Mouse (Mus musculus) heart, embryonic 15.5 days (tissue): Measurements from ENCODE around the gene Abo. TPM values are rescaled to one million over a fixed set of nuclear protein-coding genes. Genes with fewer than 3 reads are reported as not detected.
"Not testable (repeated sequence)": the region's sequence is repeated elsewhere in the genome, so short reads cannot be mapped to it uniquely, and the experiment has no call there.

Experiments used
- ATAC-seq: fragments of 200-750 bp; cut with Nextera tagmentation; replicated peaks from 2 replicates; pipeline ENCODE4 v1.8.0; 2017; ENCODE audit warnings: low read depth, moderate TSS enrichment; ENCODE audit not compliant: insufficient number of reproducible peaks, insufficient read depth, low FRiP score
- H3K27ac ChIP-seq: fragments of 300-500 bp; sonication (generic); 2 replicates; pipeline ENCODE4 v1.5.1; 2015; ENCODE audit warnings: mild to moderate bottlenecking, inconsistent platforms
- H3K27me3 ChIP-seq: fragments of 300-500 bp; sonication (generic); 2 replicates; pipeline ENCODE4 v1.6.1; 2015; ENCODE audit warnings: inconsistent platforms
- H3K36me3 ChIP-seq: fragments of 300-500 bp; sonication (generic); 2 replicates; pipeline ENCODE4 v1.6.1; 2015; ENCODE audit warnings: mild to moderate bottlenecking, inconsistent platforms
- H3K4me1 ChIP-seq: fragments of 300-500 bp; sonication (generic); replicated peaks from 2 replicates; pipeline ENCODE4 v1.6.1; 2015; ENCODE audit warnings: inconsistent platforms
- H3K4me2 ChIP-seq: fragments of 300-500 bp; sonication (generic); 2 replicates; pipeline ENCODE4 v1.6.1; 2015; ENCODE audit warnings: inconsistent platforms, mild to moderate bottlenecking, moderate library complexity
- H3K4me3 ChIP-seq: fragments of 300-500 bp; sonication (generic); 2 replicates; pipeline ENCODE4 v1.5.1; 2015; ENCODE audit warnings: mild to moderate bottlenecking, inconsistent platforms
- H3K9ac ChIP-seq: fragments of 300-500 bp; sonication (generic); 2 replicates; pipeline ENCODE4 v1.6.1; 2015; ENCODE audit warnings: mild to moderate bottlenecking, inconsistent platforms
- H3K9me3 ChIP-seq: fragments of 300-500 bp; sonication (generic); replicated peaks from 2 replicates; pipeline ENCODE4 v1.6.1; 2016; ENCODE audit warnings: inconsistent platforms
- WGBS: fragments of 180-500 bp; shearing (Covaris S2); methylation state at CpG from one replicate; pipeline ENCODE4 v1.1.7; 2015; ENCODE audit warnings: mixed read lengths; 5-methylcytosine and 5-hydroxymethylcytosine counted together
- polyA plus RNA-seq: library from polyadenylated mRNA; unstranded; fragments of >200 nt; fragmentation: Nextera tagmentation; extraction: Ambion mirVana; gene quantifications from 2 replicates; pipeline ENCODE4 v1.2.1, GENCODE M21; 2015

The Abo gene
- polyA plus RNA-seq, 1 experiment from 2014 or later, result not detected

DNA sequence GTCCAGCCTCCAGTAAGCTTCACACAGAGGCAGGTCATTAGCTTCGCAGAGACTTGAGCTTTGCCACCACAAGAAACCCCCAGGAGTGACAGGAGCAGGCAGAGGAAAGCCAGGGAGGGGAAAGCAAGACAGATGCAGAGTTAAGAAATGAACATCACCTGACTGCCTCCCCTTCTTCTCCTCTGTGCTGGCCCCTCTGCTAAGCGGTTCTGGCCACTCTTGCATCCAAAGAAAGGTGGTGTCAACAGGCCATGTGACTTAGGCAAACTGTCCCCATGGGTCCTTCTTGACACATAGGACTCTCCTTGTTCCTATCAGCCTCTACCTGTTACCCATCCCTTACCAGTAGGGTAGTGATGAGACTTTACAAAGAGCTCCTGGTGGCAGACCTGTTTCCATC is 41.2 kb upstream of the Abo start:
- no peak for ATAC-seq
- Histone ChIP-seq H3K4me1 (peaks cover 41% of the 10 kb centered on the region), H3K27ac (no peak overlapping the region), H3K9ac (no peak overlapping the region), H3K27me3 (no peaks in the 10 kb centered on the region), H3K9me3 (no peaks in the 10 kb centered on the region), H3K4me2 (no peak overlapping the region), H3K36me3 (peaks cover 23% of the 10 kb centered on the region), H3K4me3 (no peak overlapping the region)
- 81% methylated on average over 2 of the region's 2 CpGs for WGBS

DNA sequence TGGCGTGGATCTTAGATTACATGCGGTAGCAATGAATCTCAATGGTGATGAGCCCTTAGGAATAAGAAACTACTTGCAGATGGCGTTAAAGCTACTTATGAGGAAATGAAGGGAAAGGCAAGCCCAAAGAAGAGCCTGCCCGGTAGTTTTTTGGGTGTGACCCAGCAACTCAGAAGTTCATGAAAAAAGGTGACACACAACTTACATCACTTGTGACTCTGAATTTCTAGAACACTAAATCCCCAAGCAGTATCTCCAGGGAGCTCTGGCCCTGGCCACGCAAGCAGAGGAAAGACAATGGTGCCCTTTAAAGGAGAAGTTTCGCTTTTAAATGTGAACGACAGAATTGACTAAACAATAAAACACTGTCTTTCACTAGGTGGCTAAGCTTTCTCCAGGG is 38.5 kb upstream of the Abo start:
- Histone ChIP-seq H3K36me3 (peaks cover 39% of the 10 kb centered on the region), H3K4me2 (peak overlapping the region; percentile 81), H3K4me1 (peaks cover 26% of the 10 kb centered on the region), H3K27ac (peak overlapping the region; percentile 90), H3K9ac (peak overlapping the region; percentile 85), H3K27me3 (no peaks in the 10 kb centered on the region), H3K4me3 (peak overlapping the region; percentile 90), H3K9me3 (no peaks in the 10 kb centered on the region)
- 10% methylated on average over 7 of the region's 7 CpGs for WGBS
- ATAC-seq, result no peak

DNA sequence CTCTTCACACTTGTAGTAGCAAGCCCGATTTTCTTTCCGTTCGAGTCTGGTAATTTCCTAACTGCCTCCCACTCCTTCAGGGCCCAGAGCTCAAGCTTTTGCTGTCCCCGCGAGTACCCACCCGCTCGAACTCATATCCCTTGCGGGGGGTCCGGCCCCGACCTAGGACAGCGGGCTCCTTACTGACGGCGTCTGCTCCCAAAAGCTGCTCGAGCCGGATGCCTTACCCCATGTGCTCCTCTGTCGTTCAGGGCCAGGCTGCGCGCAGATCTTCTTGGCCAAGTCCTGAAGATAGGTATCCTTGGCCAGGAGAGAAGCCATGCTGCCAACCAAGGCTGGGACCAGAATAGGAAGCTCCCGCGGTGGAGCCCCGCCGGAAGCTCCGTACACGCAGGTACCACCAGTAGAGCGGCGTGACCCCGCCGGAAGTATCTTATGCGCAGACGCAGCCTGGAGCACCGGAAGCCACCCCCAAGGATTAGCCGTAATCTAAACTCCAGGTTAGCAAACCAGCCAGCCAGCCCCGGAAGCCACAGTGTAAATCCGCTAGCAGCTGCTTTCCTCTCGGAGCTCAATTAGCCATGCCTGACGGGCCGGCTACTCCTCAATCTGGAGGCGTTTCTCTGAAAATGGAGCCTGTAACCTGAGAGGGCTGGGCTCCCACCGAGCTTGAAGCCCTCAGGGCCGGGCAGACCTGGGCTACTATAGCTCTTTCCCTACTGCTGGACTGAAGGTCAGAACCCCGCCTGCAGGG is 37.9 kb upstream of the Abo start, which contains the start of gene Surf6:
Gene Surf6, minus strand, starts transcription at position 413 of the 754 bp plus-strand sequence.
- Histone ChIP-seq H3K36me3 (peaks cover 42% of the 10 kb centered on the region), H3K27me3 (no peaks in the 10 kb centered on the region), H3K9me3 (no peaks in the 10 kb centered on the region), H3K4me2 (peak within 1 kb of the TSS; percentile 81), H3K4me1 (peaks cover 24% of the 10 kb centered on the region), H3K4me3 (peak within 1 kb of the TSS; percentile 90), H3K9ac (peak within 1 kb of the TSS; percentile 85), H3K27ac (peak within 1 kb of the TSS; percentile 90)
- WGBS, result under 1% methylated on average over 41 of the region's 41 CpGs
- ATAC-seq, result peak; percentile 93

DNA sequence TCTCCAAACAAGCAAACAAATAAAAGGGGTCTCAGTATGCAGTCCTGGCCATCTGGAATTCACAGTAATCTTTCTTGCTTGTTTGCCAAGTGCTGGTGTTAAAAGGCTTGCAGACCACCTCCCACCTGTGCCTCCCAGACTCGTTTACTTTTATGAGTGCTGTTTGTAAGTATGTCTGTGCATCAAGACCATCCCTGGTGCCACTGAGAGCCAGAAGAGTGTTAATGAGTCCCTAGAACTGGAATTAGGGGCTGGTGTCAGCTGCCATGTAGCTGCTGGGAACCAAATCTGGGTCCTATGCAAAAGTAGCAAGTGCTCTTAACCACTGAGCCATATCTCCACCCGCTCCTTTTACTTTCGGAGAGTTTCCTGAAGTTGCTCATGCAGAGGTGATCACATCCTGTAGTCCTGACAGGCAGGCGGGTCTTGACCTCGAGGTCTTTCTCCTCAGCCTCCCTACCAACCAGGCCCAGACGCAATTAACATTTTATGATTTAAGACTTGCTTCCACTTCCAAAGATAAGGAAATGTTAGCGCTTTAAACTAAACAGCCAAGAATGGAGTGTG is 37.1 kb upstream of the Abo start:
- ATAC-seq, result no peak
- Histone ChIP-seq H3K27ac (peak overlapping the region; percentile 90), H3K4me3 (peak overlapping the region; percentile 90), H3K9ac (peak overlapping the region; percentile 85), H3K9me3 (no peaks in the 10 kb centered on the region), H3K27me3 (no peaks in the 10 kb centered on the region), H3K4me1 (peaks cover 24% of the 10 kb centered on the region), H3K4me2 (peak overlapping the region; percentile 81), H3K36me3 (peaks cover 42% of the 10 kb centered on the region)
- WGBS, result 7% methylated on average over 7 of the region's 7 CpGs

GRCm38 (mm10) chr2:26900731-26901130 is 36.0 kb upstream of the Abo start:
- Histone ChIP-seq H3K27ac (no peak overlapping the region), H3K36me3 (peaks cover 43% of the 10 kb centered on the region), H3K27me3 (no peaks in the 10 kb centered on the region), H3K4me2 (no peak overlapping the region), H3K4me1 (peaks cover 24% of the 10 kb centered on the region), H3K4me3 (no peak overlapping the region), H3K9ac (no peak overlapping the region), H3K9me3 (no peaks in the 10 kb centered on the region)
- no peak for ATAC-seq
- WGBS, result 42% methylated on average over 1 of the region's 1 CpGs

DNA sequence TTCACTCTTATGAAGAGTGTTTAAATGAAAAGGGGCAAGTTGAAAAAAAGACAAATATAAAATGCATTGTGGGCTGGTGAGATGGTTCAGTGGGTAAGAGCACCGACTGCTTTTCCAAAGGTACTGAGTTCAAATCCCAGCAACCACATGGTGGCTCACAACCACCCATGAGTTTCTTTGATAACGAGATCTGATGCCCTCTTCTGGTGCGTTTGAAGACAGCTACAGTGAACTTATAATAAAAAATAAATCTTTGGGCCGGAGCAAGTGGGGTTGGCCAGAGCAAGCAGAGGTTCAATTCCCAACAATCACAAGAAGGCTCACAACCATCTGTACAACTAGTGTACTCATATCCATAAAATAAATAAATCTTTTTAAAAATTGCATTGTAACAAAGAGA is 31.1 kb upstream of the Abo start:
- Histone ChIP-seq H3K27ac (no peak overlapping the region), H3K9ac (no peak overlapping the region), H3K27me3 (no peaks in the 10 kb centered on the region), H3K4me1 (no peaks in the 10 kb centered on the region), H3K9me3 (no peaks in the 10 kb centered on the region), H3K4me2 (no peak overlapping the region), H3K4me3 (no peak overlapping the region), H3K36me3 (peaks cover 82% of the 10 kb centered on the region)
- no peak for ATAC-seq
- 93% methylated on average over 4 of the region's 4 CpGs for WGBS

DNA sequence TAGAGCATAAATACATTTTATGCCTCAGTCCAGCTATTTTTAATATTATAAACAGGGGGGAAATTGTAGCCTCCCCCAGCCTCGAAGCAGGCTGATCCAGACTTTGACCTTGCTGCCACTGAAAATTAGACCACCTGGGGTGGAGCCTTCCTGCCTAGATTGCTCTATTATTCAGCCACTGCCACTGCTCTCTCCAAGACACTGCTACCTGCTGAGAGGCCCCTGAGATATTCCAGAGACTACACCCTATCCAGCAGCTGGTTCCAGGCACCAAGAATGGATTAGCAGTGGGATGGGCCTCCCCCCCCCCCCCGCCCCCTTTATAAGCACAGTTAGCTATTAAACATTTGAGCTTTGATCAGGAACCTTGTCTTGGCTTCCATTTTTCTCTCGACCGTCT is 21.4 kb upstream of the Abo start:
- not testable (repeated sequence) for H3K9me3 ChIP-seq, ATAC-seq, H3K27me3 ChIP-seq, H3K4me1 ChIP-seq, H3K4me2 ChIP-seq, H3K9ac ChIP-seq, H3K4me3 ChIP-seq, H3K27ac ChIP-seq
- 86% methylated on average over 4 of the region's 4 CpGs for WGBS
- H3K36me3 ChIP-seq, result peaks cover 21% of the 10 kb centered on the region

GRCm38 (mm10) chr2:26885541-26885940 is 20.8 kb upstream of the Abo start:
- not testable (repeated sequence) for H3K4me2 ChIP-seq, H3K9ac ChIP-seq, H3K4me3 ChIP-seq, H3K27me3 ChIP-seq, H3K9me3 ChIP-seq, H3K4me1 ChIP-seq, H3K27ac ChIP-seq, ATAC-seq
- WGBS, result 94% methylated on average over 2 of the region's 2 CpGs
- H3K36me3 ChIP-seq, result peaks cover 16% of the 10 kb centered on the region

DNA sequence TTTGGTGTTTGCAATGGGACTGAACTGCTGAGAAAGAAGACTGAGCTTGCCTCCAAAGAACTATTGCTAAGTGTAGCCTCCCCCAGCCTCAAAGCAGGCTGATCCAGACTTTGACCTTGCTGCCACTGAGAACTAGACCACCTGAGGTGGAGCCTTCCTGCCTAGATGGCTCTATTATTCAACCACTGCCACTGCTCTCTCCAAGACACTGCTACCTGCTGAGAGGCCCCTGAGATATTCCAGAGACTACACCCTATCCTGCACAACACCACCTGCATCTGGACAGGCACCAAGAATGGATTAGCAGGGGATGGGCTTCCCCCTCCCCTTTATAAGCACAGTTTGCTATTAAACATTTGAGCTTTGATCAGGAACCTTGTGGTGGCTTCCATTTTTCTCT is 13.8 kb upstream of the Abo start:
- Histone ChIP-seq H3K4me1 (no peaks in the 10 kb centered on the region), H3K9ac (no peak overlapping the region), H3K9me3 (no peaks in the 10 kb centered on the region), H3K4me3 (no peak overlapping the region), H3K36me3 (no peaks in the 10 kb centered on the region), H3K27ac (no peak overlapping the region), H3K27me3 (no peaks in the 10 kb centered on the region), H3K4me2 (no peak overlapping the region)
- no peak for ATAC-seq

GRCm38 (mm10) chr2:26870666-26871065 is 5.9 kb upstream of the Abo start:
- ATAC-seq, result no peak
- 56% methylated on average over 6 of the region's 6 CpGs for WGBS
- Histone ChIP-seq H3K9me3 (no peaks in the 10 kb centered on the region), H3K27ac (no peak overlapping the region), H3K4me3 (no peak overlapping the region), H3K4me1 (no peaks in the 10 kb centered on the region), H3K4me2 (no peak overlapping the region), H3K9ac (no peak overlapping the region), H3K36me3 (no peaks in the 10 kb centered on the region), H3K27me3 (peaks cover 14% of the 10 kb centered on the region; the same call in 1 of the 2 replicates)

- ATAC-seq, result no peak
- Histone ChIP-seq H3K36me3 (no peaks in the 10 kb centered on the region), H3K4me2 (no peak overlapping the region), H3K9ac (no peak overlapping the region), H3K27me3 (no peaks in the 10 kb centered on the region; the same call in 1 of the 2 replicates), H3K27ac (no peak overlapping the region), H3K4me1 (no peaks in the 10 kb centered on the region), H3K9me3 (no peaks in the 10 kb centered on the region), H3K4me3 (no peak overlapping the region)
- 63% methylated on average over 3 of the region's 3 CpGs for WGBS
Measured at GRCm38 (mm10) chr2:26862856-26863255, 1.9 kb downstream of the Abo start.

GRCm38 (mm10) chr2:26847706-26848105 is 17.1 kb downstream of the Abo start:
- Histone ChIP-seq H3K4me2 (no peak overlapping the region), H3K9me3 (no peaks in the 10 kb centered on the region), H3K27ac (no peak overlapping the region), H3K4me3 (no peak overlapping the region), H3K27me3 (no peaks in the 10 kb centered on the region; the same call in 1 of the 2 replicates), H3K9ac (no peak overlapping the region), H3K4me1 (no peaks in the 10 kb centered on the region), H3K36me3 (no peaks in the 10 kb centered on the region)
- no peak for ATAC-seq
- 44% methylated on average over 2 of the region's 2 CpGs for WGBS
